ENCODE assay signal across 8 mouse cellular contexts in the genomic region with DNA sequence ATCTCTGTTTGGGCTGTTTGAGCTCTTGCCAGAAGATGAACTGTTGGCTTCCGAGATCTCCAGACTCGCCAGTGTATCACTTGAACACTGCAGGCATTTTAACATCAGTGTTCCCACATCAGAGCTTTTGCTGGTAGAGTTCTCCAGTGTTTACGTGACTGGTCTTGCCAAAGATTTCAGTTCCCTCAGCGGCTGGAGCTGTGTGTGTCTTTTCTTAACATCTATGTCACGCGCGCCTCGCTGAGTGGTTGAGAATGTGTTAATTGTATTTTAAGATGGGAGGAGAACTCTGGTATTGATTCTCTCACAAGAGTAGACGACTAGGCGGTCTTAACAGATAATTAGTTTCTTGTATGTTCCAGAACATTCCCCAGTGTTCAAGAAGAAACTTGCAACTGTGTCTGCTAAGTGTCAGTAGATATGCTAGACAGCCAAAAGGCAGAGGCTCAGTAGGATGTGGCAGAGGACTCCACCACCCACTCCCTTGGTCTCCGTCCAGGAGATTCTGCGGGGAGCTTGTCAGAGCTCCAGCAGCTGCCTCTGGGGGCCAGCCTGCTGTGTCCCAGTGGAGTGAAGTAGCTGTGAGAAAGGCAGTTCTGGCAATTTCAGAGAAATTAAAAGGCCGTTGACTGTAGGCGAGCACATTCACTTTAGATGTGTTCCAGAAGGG. TPM values are rescaled to one million over a fixed set of nuclear protein-coding genes. Genes with fewer than 3 reads are reported as not detected.
DNase-seq lines count a peak whose midpoint lies in the region; ATAC-seq and TF ChIP-seq lines count a peak whose summit lies in the region.

No protein-coding gene starts in this region.

- no peak overlapping the region for H3K27ac ChIP-seq in kidney, adult 2 months (ENCODE audit: insufficient read depth, low read depth, low read length)
- peak overlapping the region; percentile 30; the same call in 1 of the 2 replicates for H3K27ac ChIP-seq in forebrain, postnatal 0 days (ENCODE audit: low read depth, low read length)
- H3K27ac ChIP-seq in lung, postnatal 0 days (ENCODE audit: low read length) = peak overlapping the region; percentile 65
- peak overlapping the region; percentile 75 for H3K27ac ChIP-seq in stomach, postnatal 0 days (replicated peaks)

- no peak for TF ChIP-seq EP300 in lung, postnatal 0 days (IDR thresholded peaks at IDR 0.05)
- TF ChIP-seq EP300 in stomach, postnatal 0 days (optimal IDR thresholded peaks at IDR 0.05) = no peak

- no peak overlapping the region for H3K9ac ChIP-seq in forebrain, postnatal 0 days
- 0 out of 2 replicates have a peak overlapping the region, but pooled peaks have one; percentile 5 for H3K9ac ChIP-seq in lung, postnatal 0 days (replicated peaks; ENCODE audit: low read depth)
- H3K9ac ChIP-seq in stomach, postnatal 0 days (ENCODE audit: low read length) = no peak overlapping the region; the same call in 1 of the 2 replicates

- peak; percentile 39 for DNase-seq in kidney, adult 2 months
- DNase-seq in kidney, adult 8-10 months = no peak
- peak; percentile 74 for DNase-seq in forebrain, postnatal 0 days
- peak; percentile 71 to 82 for DNase-seq in heart, postnatal 14 days
- peak; percentile 68 to 82 for DNase-seq in layer of hippocampus, postnatal 14 days (ENCODE audit: low spot score in 2 of 2)
- DNase-seq in lung, postnatal 0 days (ENCODE audit: low spot score) = peak; percentile 91
- peak; percentile 48 for DNase-seq in stomach, postnatal 0 days (ENCODE audit: low spot score)
- no peak for DNase-seq in thymus, postnatal 36 days

- H3K4me3 ChIP-seq in kidney, adult 2 months (ENCODE audit: insufficient read depth, low read depth, low read length) = no peak overlapping the region
- no peak overlapping the region for H3K4me3 ChIP-seq in forebrain, postnatal 0 days (ENCODE audit: low read depth, low read length)
- no peak overlapping the region for H3K4me3 ChIP-seq in lung, postnatal 0 days (ENCODE audit: low read depth, low read length)
- no peak overlapping the region for H3K4me3 ChIP-seq in stomach, postnatal 0 days (ENCODE audit: low read depth, low read length)

- peak; percentile 69 for ATAC-seq in forebrain, postnatal 0 days
- ATAC-seq in lung, postnatal 0 days = peak; percentile 88
- ATAC-seq in stomach, postnatal 0 days (ENCODE audit: low FRiP score, low TSS enrichment) = peak; percentile 54; the same call in 1 of the 2 replicates

- no peak for TF ChIP-seq POLR2A in kidney, adult 2 months (IDR thresholded peaks at IDR 0.05; ENCODE audit: low read depth, low read length)

- no peak overlapping the region for H3K4me2 ChIP-seq in forebrain, postnatal 0 days (ENCODE audit: low read depth)
- no peak overlapping the region for H3K4me2 ChIP-seq in lung, postnatal 0 days (replicated peaks; ENCODE audit: low read depth, low read length)
- peak overlapping the region; percentile 30 for H3K4me2 ChIP-seq in stomach, postnatal 0 days (replicated peaks; ENCODE audit: low read depth)

- intact Hi-C loops in heart, postnatal 14 days (cut with DNase I) = no loop called here

- no peaks in the 10 kb centered on the region for H3K27me3 ChIP-seq in kidney, adult 2 months (replicated peaks; ENCODE audit: control insufficient read depth, insufficient read depth, low read length)
- no peaks in the 10 kb centered on the region for H3K27me3 ChIP-seq in forebrain, postnatal 0 days (ENCODE audit: insufficient read depth, low read length)
- no peaks in the 10 kb centered on the region for H3K27me3 ChIP-seq in lung, postnatal 0 days (replicated peaks; ENCODE audit: insufficient read depth, low read length)
- no peaks in the 10 kb centered on the region for H3K27me3 ChIP-seq in stomach, postnatal 0 days (ENCODE audit: control insufficient read depth, insufficient read depth, low read length)

- no peaks in the 10 kb centered on the region for H3K36me3 ChIP-seq in kidney, adult 2 months (ENCODE audit: control insufficient read depth, insufficient read depth, low read length)
- H3K36me3 ChIP-seq in forebrain, postnatal 0 days (ENCODE audit: insufficient read depth) = peaks cover 8% of the 10 kb centered on the region
- H3K36me3 ChIP-seq in lung, postnatal 0 days (ENCODE audit: insufficient read depth, low read length) = no peaks in the 10 kb centered on the region
- H3K36me3 ChIP-seq in stomach, postnatal 0 days (ENCODE audit: control insufficient read depth, insufficient read depth, low read length) = 0 out of 2 replicates have a peak, but pooled peaks cover 3% of the 10 kb centered on the region

- 70% methylated on average over 14 of the region's 14 CpGs for WGBS in kidney, adult 2 months
- WGBS in forebrain, postnatal 0 days = 18% methylated on average over 14 of the region's 14 CpGs
- WGBS in lung, postnatal 0 days = 29% methylated on average over 14 of the region's 14 CpGs
- 25% methylated on average over 14 of the region's 14 CpGs for WGBS in stomach, postnatal 0 days

- no peak for TF ChIP-seq CTCF in kidney, adult 2 months (conservative IDR thresholded peaks at IDR 0.05; ENCODE audit: insufficient read depth, insufficient read length, low read depth, low read length)
- TF ChIP-seq CTCF in forebrain, postnatal 0 days (IDR thresholded peaks at IDR 0.05; ENCODE audit: low read depth) = no peak
- no peak; the same call in 1 of the 2 replicates for TF ChIP-seq CTCF in lung, postnatal 0 days (IDR thresholded peaks at IDR 0.05)
- TF ChIP-seq CTCF in stomach, postnatal 0 days (IDR thresholded peaks at IDR 0.05; ENCODE audit: low read depth) = peak; percentile 19; the same call in 1 of the 2 replicates

- peaks cover 11% of the 10 kb centered on the region; the same call in 1 of the 2 replicates for H3K4me1 ChIP-seq in kidney, adult 2 months (ENCODE audit: control insufficient read depth, insufficient read depth, low read length)
- peaks cover 22% of the 10 kb centered on the region for H3K4me1 ChIP-seq in forebrain, postnatal 0 days (ENCODE audit: insufficient read depth)
- peaks cover 34% of the 10 kb centered on the region for H3K4me1 ChIP-seq in lung, postnatal 0 days (ENCODE audit: insufficient read depth, low read depth, low read length)
- peaks cover 9% of the 10 kb centered on the region; the same call in 1 of the 2 replicates for H3K4me1 ChIP-seq in stomach, postnatal 0 days (replicated peaks; ENCODE audit: control insufficient read depth, insufficient read depth)

- H3K9me3 ChIP-seq in forebrain, postnatal 0 days (ENCODE audit: low read length) = no peaks in the 10 kb centered on the region
- no peaks in the 10 kb centered on the region for H3K9me3 ChIP-seq in lung, postnatal 0 days (ENCODE audit: low read length)
- H3K9me3 ChIP-seq in stomach, postnatal 0 days (ENCODE audit: control insufficient read depth, low read length) = no peaks in the 10 kb centered on the region

RNA-seq across cellular contexts. Expression of a gene that starts 29.3 kb away (rescaled TPM):
- 41.2 and 42.7 TPM in 2 replicates for polyA plus RNA-seq in kidney, adult 2 months (2012; rRNA removed)
- total RNA-seq in forebrain, postnatal 0 days (2014; rRNA removed) = 59.5 and 63.6 TPM in 2 replicates
- polyA plus RNA-seq in forebrain, postnatal 0 days (2015; fragmentation: Nextera tagmentation; extraction: Ambion mirVana) = 14.9 and 16.6 TPM in 2 replicates
- 10 to 100 TPM; 40.2 to 42.6 TPM for total RNA-seq in heart, postnatal 14 days (2021)
- 10 to 100 TPM; 36.0 to 40.0 TPM for total RNA-seq in layer of hippocampus, postnatal 14 days (2021)
- polyA plus RNA-seq in lung, postnatal 0 days (2015; fragmentation: Nextera tagmentation; extraction: Ambion mirVana) = 23.2 and 23.9 TPM in 2 replicates
- polyA plus RNA-seq in stomach, postnatal 0 days (2015; fragmentation: Nextera tagmentation; extraction: Ambion mirVana) = 16.8 and 24.2 TPM in 2 replicates

Comparison
In these comparisons a context has a peak if more than half of its experiments do, and no peak if none do; other contexts are left out.
1. DNase-seq: peak in kidney, adult 2 months (single experiment), forebrain, postnatal 0 days (single experiment), heart, postnatal 14 days (2 of 2), layer of hippocampus, postnatal 14 days (2 of 2), lung, postnatal 0 days (single experiment) and stomach, postnatal 0 days (single experiment); none in kidney, adult 8-10 months (0 of 2) and thymus, postnatal 36 days (0 of 2).
2. Peak in every context shown above with its lines, with median percentiles within 50 percentile points of each other: ATAC-seq.